Mouse (Mus musculus): Measurements from ENCODE around the gene Pqlc2. TPM values are rescaled to one million over a fixed set of nuclear protein-coding genes. Genes with fewer than 3 reads are reported as not detected.

The Pqlc2 gene
- total RNA-seq, 2 experiments from 2014 or later, result 15.1 to 15.4 TPM

DNA sequence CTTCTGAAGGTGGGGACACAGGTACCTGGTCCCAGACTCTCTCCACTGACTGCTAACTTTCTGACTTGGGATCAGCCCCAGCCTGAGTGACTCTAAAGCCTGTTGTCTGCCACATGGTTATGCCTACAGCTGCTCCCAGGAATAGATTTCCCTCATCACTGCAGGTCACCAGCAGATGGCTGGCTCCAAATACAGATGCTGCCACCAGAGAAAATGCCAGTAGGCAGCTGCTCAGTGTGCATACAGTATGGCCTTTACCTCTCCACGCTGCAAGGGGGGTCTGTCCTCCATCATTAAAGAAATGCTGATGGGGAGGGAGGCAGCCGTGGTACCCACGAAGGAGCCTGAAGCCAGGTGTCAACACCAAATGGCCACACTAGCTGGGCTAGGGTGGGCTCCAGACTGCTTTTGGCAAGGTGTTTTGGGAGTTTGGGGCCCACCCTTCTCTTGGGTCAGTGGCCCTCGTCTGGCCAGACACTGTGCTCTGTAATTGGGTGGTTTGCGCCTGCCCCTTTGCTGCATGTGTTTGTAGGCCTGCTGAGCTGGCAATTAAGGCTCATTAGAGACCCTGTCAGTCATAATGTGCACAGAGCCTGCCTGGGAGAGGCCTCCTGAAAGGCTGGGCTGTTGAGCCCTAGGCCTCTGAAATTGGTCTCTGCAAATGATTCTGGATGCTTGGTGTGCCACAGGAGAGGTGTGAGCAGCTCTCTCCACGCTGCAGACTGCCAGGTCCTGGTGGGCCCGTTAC is 64.2 kb downstream of the Pqlc2 start:
- intact Hi-C loops (cut with DNase I), result no loop called here
- DNase-seq (ENCODE audit: low spot score in 2 of 2), result no peak

DNA sequence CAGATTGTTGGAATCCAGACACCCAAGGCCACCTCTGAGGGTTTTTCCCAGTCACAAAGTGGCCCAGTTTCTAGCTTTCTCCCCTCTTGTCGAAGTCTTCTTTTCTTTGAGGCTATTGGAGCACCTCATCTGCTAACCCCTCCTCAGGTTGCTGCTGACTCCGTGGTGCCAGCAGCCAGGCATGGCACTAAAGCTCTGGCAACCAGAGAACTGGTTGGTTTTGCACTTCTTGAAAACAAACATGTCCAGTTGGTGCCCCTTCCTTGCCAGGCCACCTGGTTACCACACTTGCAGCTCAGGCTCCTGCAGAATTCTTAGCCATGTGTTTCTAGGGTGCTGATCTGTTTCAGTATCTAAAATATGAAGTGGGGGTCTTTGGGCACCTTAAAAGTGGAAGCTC is 65.0 kb downstream of the Pqlc2 start:
- DNase-seq (ENCODE audit: low spot score in 2 of 2), result no peak
- intact Hi-C loops (cut with DNase I), result no loop called here

- intact Hi-C loops (cut with DNase I), result no loop called here
- DNase-seq (ENCODE audit: low spot score in 2 of 2), result no peak
These were observed 65.7 kb downstream of the Pqlc2 start for GRCm38 (mm10) chr4:139244766-139245165.

DNA sequence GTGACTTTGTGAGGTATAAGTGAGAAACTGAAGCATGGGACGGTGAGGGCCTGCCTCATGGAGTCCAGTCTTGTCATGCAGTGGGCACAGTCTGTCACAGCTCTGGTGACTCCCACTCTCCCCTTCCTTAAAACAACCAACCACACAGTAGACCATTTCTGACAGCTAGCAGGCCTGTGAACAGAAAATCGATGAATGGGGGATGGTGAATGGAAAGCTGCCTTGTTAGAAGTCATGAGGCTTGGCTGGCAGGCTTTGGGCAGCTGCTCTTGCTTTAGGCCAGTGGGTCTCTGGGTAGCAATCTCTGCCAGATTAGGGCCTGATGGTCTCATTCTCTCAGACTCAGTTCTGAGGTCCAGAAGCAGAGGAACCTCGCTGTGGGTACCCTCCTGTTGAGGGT is 66.3 kb downstream of the Pqlc2 start:
- DNase-seq (ENCODE audit: low spot score in 2 of 2), result no peak

More for the DNA sequence above, 66.3 kb downstream of the Pqlc2 start:
- intact Hi-C loops (cut with DNase I), result no loop called here

Small RNA genes lying within 50 kb of the gene (microRNA-seq; reads per million reads assigned to microRNA genes)
- gene Gm24245 (0.34 to 0.53 reads per million in 2 experiments), gene Gm25732 (0 to 0.26 reads per million in 2 experiments)

Other genes with a start within 250 kb of the Pqlc2 start
- gene Htr6, start 235.1 kb downstream of the Pqlc2 start, total RNA-seq (2021), result 1 to 10 TPM; 5.4 to 6.2 TPM
- 10 to 100 TPM; 43.8 to 50.2 TPM for gene Nbl1, start 217.7 kb downstream of the Pqlc2 start, total RNA-seq (2021)
- 100 to 1,000 TPM; 208 to 210 TPM for gene Minos1, start 179.6 kb downstream of the Pqlc2 start, total RNA-seq (2021)
- 100 to 1,000 TPM; 394 to 398 TPM for gene Capzb, start 117.8 kb downstream of the Pqlc2 start, total RNA-seq (2021)
- 10 to 100 TPM; 26.7 to 28.9 TPM for gene Akr7a5, start within 50 bp of the Pqlc2 start, total RNA-seq (2021)
- 10 to 100 TPM; 38.2 to 48.5 TPM for gene Mrto4, start 41.9 kb upstream of the Pqlc2 start, total RNA-seq (2021)
- 10 to 100 TPM; 77.7 to 82.3 TPM for gene Emc1, start 41.9 kb upstream of the Pqlc2 start, total RNA-seq (2021)
- 100 to 1,000 TPM; 158 to 164 TPM for gene Ubr4, start 41.9 kb upstream of the Pqlc2 start, total RNA-seq (2021)
- gene Iffo2, start 219.8 kb upstream of the Pqlc2 start, total RNA-seq (2021), result 10 to 100 TPM; 17.2 to 19.6 TPM